Mouse (Mus musculus) heart, postnatal 36 days (tissue): ENCODE measurements around the gene Naaladl1. TPM values are rescaled to one million over a fixed set of nuclear protein-coding genes. Genes with fewer than 3 reads are reported as not detected.

Source experiments
- total RNA-seq, 2 experiments: library from RNA; stranded (reverse); gene quantifications; 2 replicates each; pipeline ENCODE4 v1.2.3; 2021

Gene Naaladl1
- total RNA-seq, 2 experiments from 2014 or later = not detected

Other genes with a start within 250 kb of the Naaladl1 start
- 10 to 100 TPM; 11.4 to 11.7 TPM for gene Frmd8, start 230.5 kb upstream of the Naaladl1 start, total RNA-seq
- 1 to 10 TPM; 3.4 to 4.2 TPM for gene Slc25a45, start 228.0 kb upstream of the Naaladl1 start, total RNA-seq
- under 1 TPM; 0.57 to 0.64 TPM for gene Tigd3, start 211.6 kb upstream of the Naaladl1 start, total RNA-seq
- gene Dpf2, start 192.8 kb upstream of the Naaladl1 start, total RNA-seq = 10 to 100 TPM; 75.8 to 96.2 TPM
- 1 to 10 TPM; 9.3 to 9.5 TPM for gene Cdc42ep2, start 181.0 kb upstream of the Naaladl1 start, total RNA-seq
- 10 to 100 TPM; 10.6 to 10.9 TPM for gene Pola2, start 141.6 kb upstream of the Naaladl1 start, total RNA-seq
- not detected for gene Slc22a20, start 119.6 kb upstream of the Naaladl1 start, total RNA-seq
- gene Capn1, start 89.9 kb upstream of the Naaladl1 start, total RNA-seq = 10 to 100 TPM; 34.7 to 35.2 TPM
- 10 to 100 TPM; 19.4 to 26.4 TPM for gene Syvn1, start 59.2 kb upstream of the Naaladl1 start, total RNA-seq
- 10 to 100 TPM; 36.2 to 39.7 TPM for gene Mrpl49, start 48.0 kb upstream of the Naaladl1 start, total RNA-seq
- 100 to 1,000 TPM; 556 to 559 TPM for gene Fau, start 47.9 kb upstream of the Naaladl1 start, total RNA-seq
- 10 to 100 TPM; 11.3 to 11.5 TPM for gene Znhit2, start 44.6 kb upstream of the Naaladl1 start, total RNA-seq
- 1 to 10 TPM; 3.0 to 3.7 TPM for gene Tm7sf2, start 37.4 kb upstream of the Naaladl1 start, total RNA-seq
- gene Vps51, start 28.6 kb upstream of the Naaladl1 start, total RNA-seq = 10 to 100 TPM; 23.9 to 25.0 TPM
- gene Tmem262, start 25.7 kb upstream of the Naaladl1 start, total RNA-seq = not detected
- not detected for gene Gm28374, start 23.5 kb upstream of the Naaladl1 start, total RNA-seq
- 10 to 100 TPM; 17.0 to 17.9 TPM for gene Zfpl1, start 20.8 kb upstream of the Naaladl1 start, total RNA-seq
- under 1 TPM; 0.19 TPM for gene Cdca5, start 20.8 kb upstream of the Naaladl1 start, total RNA-seq
- gene AC131692.1, start 11.4 kb upstream of the Naaladl1 start, total RNA-seq = not detected
- 1 to 10 TPM; 8.5 to 8.8 TPM for gene Sac3d1, start 12.9 kb downstream of the Naaladl1 start, total RNA-seq
- gene Snx15, start 22.5 kb downstream of the Naaladl1 start, total RNA-seq = 10 to 100 TPM; 12.8 to 13.3 TPM
- gene Batf2, start 35.2 kb downstream of the Naaladl1 start, total RNA-seq = under 1 TPM; 0.69 to 0.89 TPM
- gene Arl2, start 35.8 kb downstream of the Naaladl1 start, total RNA-seq = 10 to 100 TPM; 57.7 to 67.5 TPM
- not detected for gene Majin, start 78.6 kb downstream of the Naaladl1 start, total RNA-seq
- gene Gpha2, start 120.6 kb downstream of the Naaladl1 start, total RNA-seq = not detected
- 10 to 100 TPM; 34.5 to 35.3 TPM for gene Ppp2r5b, start 130.1 kb downstream of the Naaladl1 start, total RNA-seq
- 10 to 100 TPM; 24.5 to 25.9 TPM for gene Atg2a, start 135.9 kb downstream of the Naaladl1 start, total RNA-seq
- gene Ehd1, start 170.9 kb downstream of the Naaladl1 start, total RNA-seq = 100 to 1,000 TPM; 105 to 151 TPM
- gene Cdc42bpg, start 200.7 kb downstream of the Naaladl1 start, total RNA-seq = 10 to 100 TPM; 10.9 to 11.9 TPM
- gene Men1, start 229.2 kb downstream of the Naaladl1 start, total RNA-seq = 10 to 100 TPM; 12.1 to 14.2 TPM
- gene Map4k2, start 235.4 kb downstream of the Naaladl1 start, total RNA-seq = 10 to 100 TPM; 36.4 to 56.7 TPM